Mouse (Mus musculus) right cerebral cortex, postnatal 14 days (tissue): ENCODE measurements at regions not wholly inside any gene's neighbourhood (a gene's known extent, or its start where the extent isn't known, plus 50 kb on each side); places are given as distances from the start of the nearest gene placed in this dataset.

Experiments used
- DNase-seq: peaks from one replicate; pipeline ENCODE4 v3.0.0; 2022

- no peak for DNase-seq
Observed at GRCm38 (mm10) chr14:45992041-45992869, 334.3 kb upstream of the Ddhd1 start.

GRCm38 (mm10) chr14:45992870-45993135, 334.9 kb upstream of the Ddhd1 start:
- no peak for DNase-seq

GRCm38 (mm10) chr14:45993669-45994068, 335.7 kb upstream of the Ddhd1 start:
- peak; percentile 67 for DNase-seq

- DNase-seq, result no peak
Observed at GRCm38 (mm10) chr14:45996760-45997159, 338.8 kb upstream of the Ddhd1 start.

GRCm38 (mm10) chr14:46004078-46004477, 346.1 kb upstream of the Ddhd1 start:
- DNase-seq, result no peak

GRCm38 (mm10) chr14:46005307-46005706, 347.4 kb upstream of the Ddhd1 start:
- no peak for DNase-seq

- no peak for DNase-seq
Observed at GRCm38 (mm10) chr14:46013232-46013631, 355.3 kb upstream of the Ddhd1 start.

GRCm38 (mm10) chr14:46014090-46014489, 356.1 kb upstream of the Ddhd1 start:
- DNase-seq, result no peak

GRCm38 (mm10) chr14:46015682-46016400, 357.9 kb upstream of the Ddhd1 start:
- no peak for DNase-seq

GRCm38 (mm10) chr14:46016701-46017106, 358.8 kb upstream of the Ddhd1 start:
- DNase-seq, result no peak

GRCm38 (mm10) chr14:46017286-46017685, 359.3 kb upstream of the Ddhd1 start:
- DNase-seq, result no peak

GRCm38 (mm10) chr14:46017976-46018375, 360.0 kb upstream of the Ddhd1 start:
- no peak for DNase-seq

GRCm38 (mm10) chr14:46019240-46020025, 359.8 kb upstream of the Gm15217 start:
- DNase-seq, result no peak

GRCm38 (mm10) chr14:46034301-46034700, 344.9 kb upstream of the Gm15217 start:
- DNase-seq, result no peak

GRCm38 (mm10) chr14:46060622-46061381, 318.4 kb upstream of the Gm15217 start:
- DNase-seq, result peak; percentile 15

- DNase-seq, result no peak
Observed at GRCm38 (mm10) chr14:46067102-46067801, 312.0 kb upstream of the Gm15217 start.

GRCm38 (mm10) chr14:46071244-46071643, 308.0 kb upstream of the Gm15217 start:
- no peak for DNase-seq

GRCm38 (mm10) chr14:46076738-46077137, 302.5 kb upstream of the Gm15217 start:
- DNase-seq, result peak; percentile 32

- DNase-seq, result no peak
Observed at GRCm38 (mm10) chr14:46077406-46078131, 301.6 kb upstream of the Gm15217 start.

GRCm38 (mm10) chr14:46082646-46083045, 296.6 kb upstream of the Gm15217 start:
- DNase-seq, result no peak

- DNase-seq, result no peak
Observed at GRCm38 (mm10) chr14:46088968-46089691, 290.1 kb upstream of the Gm15217 start.
